Mouse (Mus musculus) left cerebral cortex, postnatal 25 days (tissue): ENCODE data around the gene Ap2a1. TPM values are rescaled to one million over a fixed set of nuclear protein-coding genes. Genes with fewer than 3 reads are reported as not detected.

Source experiments
- DNase-seq, 2 experiments: peaks; one replicate each; pipeline ENCODE4 v3.0.0; 2022; ENCODE audit warnings: low spot score in 2 of 2, mixed read lengths in 1 of 2
- intact Hi-C: fragments of 180-260 bp; cut with DNase I; formaldehyde crosslinking; loops from one replicate; pipeline ENCODE4 v1.15.1; 2025
- total RNA-seq, 2 experiments: library from RNA; stranded (reverse); gene quantifications; 2 replicates each; pipeline ENCODE4 v1.2.3; 2021

Ap2a1 gene
- total RNA-seq, 2 experiments from 2014 or later, result 325 to 334 TPM

DNA sequence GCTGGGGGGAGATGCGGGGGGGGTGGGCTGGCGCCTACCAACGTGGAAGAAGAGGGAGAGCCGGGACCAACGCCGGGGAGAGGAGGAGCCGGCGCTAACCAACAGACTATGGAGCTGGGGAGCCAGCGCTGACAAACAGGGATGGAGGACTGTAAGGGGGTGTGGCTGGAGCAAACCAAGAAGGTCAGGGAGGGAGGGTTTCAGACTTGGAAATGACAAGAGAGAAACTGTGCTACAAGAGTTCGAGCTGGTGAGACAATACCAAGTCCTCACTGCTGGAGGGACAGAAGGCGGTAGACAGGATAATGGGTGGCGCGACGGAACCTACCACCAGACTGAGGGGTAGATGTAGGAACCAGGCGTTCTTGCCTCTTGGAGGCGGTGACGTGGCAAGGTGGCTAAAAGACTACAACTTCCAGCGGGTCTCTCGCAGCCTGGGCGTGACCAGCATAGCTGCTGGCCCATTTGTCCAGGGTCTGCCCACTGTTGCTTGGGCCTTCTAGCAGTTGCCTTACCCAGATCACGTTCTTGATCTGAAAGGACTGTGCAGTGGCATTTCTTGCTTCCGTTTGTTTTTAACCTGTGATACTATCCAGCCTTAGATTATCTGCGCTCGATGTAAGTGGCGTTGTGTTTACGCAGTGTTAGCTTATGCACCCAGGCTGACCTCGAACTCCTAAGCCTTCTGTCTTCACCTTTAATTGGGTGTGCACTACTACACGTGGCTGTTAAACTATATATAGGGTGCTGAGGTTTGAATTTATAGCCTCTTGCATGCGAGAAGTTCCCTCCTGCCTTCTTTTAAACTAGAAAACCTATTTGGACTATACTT is 59.4 kb downstream of the Ap2a1 start, which contains the start of gene Ptov1:
TSS of gene Ptov1 (minus strand) at position 92 of the 832 bp plus-strand sequence.
- intact Hi-C loops, result loop anchor here (1.0 kb wide), 3 partner anchors 13 to 25 kb away; partner anchors contain the start of genes Med25 and Pnkp
- peak; percentile 94 to 99 for DNase-seq

DNA sequence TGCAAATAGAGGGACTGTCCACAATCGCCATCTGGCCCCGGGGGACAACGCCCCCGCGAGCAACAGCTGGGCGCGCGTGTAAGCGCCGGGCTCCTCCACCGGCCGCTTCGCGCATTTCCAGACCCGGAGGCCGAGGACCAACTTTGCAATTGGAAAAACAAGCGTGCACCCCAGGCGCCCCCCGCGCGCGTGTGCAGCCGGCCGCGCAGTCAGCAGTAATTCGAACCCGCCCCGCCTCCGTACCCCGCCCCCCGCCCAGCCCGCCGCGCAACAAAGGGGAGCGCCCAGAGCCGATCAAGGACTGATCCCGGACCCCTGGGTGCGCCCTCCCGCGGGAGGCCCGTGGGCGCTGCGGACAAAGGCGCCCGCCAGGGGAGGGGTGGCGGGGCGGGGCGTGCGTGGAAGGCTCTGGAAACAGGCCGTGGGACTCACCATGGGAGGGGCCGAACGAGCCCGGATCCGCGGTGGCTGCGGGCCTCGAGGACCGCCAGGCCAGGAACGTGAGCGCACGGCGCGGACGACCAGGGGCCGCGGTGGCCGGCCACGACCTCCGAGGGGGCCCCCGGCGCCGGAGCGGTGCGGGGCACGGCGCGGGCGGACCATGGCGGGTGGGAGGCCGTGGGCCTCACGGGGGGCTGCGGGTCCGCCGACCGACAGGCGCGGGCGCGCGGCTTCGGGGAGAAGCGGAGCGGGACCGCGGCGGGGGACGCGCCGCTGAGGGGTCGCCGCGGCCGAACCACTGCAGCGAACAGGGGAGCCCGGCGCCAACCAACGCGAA is 60.2 kb downstream of the Ap2a1 start:
- DNase-seq, result peak in 1 of 2 experiments; percentile 54
- intact Hi-C loops, result loop anchor here (1.0 kb wide), 2 partner anchors 12 to 26 kb away; partner anchors contain the start of gene Pnkp

DNA sequence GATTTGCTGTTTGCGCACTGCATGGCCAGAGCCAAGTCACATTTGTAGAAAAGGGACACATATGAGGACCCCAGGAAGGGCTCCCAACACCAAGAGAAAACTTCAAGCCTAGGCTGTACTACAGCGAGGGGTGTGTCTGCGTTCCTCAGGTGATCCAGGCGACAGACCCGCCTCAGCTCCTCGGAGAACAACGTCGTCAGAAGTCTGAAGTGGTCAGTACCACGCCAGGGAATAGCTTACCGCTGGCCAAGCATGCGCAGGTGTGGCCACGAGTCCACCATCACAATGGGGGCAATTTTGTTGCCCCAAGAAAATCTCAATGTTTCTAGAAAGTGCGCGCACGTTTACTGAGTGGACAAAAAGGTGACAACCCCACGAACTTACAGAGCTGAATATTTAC is 60.8 kb downstream of the Ap2a1 start:
- no peak for DNase-seq

DNA sequence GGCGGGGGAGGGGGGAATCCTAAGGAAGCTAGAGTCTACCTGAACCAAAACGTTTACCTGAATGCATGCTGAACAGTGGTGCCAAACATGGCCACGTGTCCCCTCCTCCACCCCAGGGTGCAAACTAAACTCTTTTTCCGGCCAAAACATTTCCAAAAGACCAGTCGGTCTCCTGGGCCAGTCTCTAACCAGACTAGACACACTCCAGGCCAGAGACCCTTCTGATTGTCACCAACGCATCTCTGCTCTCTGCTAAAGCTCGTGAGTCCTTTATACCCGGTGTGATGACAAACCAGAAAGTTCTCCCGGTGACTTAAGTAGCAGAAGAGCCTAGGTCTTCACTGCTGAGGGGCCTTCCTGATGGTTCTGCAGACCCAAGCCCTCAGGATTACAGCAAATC is 61.5 kb downstream of the Ap2a1 start:
- DNase-seq, result no peak
- intact Hi-C loops, result no loop called here

More for the DNA sequence above, 60.8 kb downstream of the Ap2a1 start:
- intact Hi-C loops, result no loop called here

DNA sequence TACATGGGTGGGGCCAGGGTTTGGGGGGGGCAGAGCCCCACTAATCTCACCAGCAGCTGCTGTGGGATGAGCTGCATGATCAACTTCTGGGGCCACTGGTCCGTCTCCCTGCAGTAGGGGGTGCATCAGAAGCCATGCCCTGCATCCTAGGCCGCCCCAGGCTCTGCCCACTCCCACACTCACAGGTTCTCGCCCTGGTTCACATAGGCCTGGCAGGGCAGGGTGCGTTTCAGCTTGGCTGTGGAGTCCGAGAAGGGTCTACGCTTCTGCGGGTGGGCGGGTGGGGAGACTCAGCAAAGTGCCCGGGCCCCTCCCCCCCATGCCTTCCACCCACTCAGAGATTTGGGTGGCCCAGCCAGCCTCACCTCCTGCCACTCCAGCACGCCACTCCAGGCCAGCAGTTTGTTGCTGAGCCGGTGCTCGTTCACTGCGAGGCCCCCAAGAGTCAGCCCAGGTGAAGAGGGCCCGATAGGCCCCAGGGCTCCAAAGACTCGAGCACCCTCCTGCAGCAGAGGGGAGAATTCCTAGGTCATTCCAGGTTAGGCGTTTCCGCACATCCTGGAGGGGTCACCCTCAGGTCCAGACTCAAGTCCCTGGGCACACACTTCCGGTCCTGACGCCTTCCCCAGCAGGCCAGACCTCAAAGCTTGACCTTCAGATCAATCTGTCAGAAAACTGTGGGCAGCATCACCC is 62.1 kb downstream of the Ap2a1 start:
- DNase-seq, result no peak
- intact Hi-C loops, result no loop called here

DNA sequence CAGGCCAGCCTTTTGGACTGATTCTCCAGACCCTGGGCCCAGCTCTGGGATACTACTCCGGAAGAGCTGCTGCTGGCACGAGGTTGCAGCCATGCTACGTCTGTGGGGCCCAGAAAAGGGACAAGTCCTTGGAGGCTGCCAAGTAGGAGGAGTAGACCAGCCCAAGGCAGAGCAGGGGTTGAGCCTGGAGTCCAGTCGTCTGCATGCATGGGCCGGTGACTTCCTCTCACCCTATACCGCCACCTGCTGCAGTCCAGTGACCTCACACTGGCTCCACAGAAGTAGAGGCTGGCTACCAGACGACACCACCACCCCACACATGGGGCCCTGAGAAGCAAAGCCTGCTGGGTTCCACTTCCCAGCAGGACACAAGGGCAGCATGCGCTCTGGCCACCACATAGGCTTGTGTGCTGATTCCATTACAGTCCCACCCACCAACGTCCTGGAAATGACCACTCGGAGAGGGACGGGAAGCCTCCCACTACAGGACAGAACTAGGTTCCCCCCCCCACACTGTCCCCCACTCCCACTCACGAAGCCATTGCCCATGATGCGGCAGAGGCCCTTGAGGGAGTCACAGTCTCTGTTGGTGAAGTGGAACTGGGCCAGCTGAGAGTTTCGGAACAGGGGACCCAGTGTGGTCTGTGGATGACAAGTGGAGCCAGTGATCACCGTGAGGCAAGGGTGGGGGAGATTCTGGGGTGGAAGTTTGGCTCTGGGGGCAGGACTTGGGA is 62.9 kb downstream of the Ap2a1 start:
- DNase-seq, result no peak
- intact Hi-C loops, result no loop called here

DNA sequence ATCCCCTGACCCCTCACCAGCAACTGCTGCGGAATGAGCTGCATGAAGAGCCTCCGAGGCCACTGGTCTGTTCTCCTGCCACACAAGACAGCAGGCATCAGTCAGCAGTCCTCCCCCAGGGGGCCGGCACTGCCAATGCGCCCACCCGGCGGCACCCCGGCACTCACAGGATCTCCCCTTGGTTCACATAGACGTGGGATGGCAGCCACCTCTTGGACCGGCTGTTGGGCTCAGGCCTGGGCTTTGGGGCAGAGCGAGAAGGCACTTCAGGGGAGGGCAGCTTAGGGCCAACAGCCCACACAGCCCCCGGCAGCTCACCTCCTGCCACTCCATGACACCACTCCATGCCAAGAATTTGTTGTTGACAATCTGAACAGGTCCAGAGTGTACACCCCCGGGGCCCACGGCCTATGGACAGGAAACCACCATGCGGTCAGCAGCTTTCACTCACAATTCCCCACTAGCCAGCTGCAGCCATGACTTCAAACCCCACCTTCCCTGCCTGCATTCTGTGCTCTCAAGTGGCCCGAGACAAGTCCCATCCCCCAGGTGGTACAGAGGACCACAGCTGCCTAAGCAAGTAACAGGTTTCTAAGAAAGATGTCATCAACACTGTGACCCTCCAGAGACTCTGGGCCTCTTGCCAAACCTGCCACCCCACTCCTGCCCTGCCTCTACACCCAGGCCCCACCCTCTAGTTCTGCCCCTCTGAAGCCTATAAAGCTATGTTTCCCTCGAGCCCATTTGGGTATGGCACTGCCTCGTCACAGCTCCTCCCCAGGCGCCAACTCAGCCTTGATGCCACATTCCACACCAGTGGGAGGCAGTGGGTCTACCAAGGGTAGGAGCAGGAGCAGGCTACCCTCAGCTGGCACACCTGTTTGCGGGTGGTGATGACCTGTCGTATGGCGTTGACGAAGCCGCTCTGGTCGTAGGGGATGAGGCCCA is 64.4 kb downstream of the Ap2a1 start:
- intact Hi-C loops, result no loop called here
- no peak for DNase-seq

DNA sequence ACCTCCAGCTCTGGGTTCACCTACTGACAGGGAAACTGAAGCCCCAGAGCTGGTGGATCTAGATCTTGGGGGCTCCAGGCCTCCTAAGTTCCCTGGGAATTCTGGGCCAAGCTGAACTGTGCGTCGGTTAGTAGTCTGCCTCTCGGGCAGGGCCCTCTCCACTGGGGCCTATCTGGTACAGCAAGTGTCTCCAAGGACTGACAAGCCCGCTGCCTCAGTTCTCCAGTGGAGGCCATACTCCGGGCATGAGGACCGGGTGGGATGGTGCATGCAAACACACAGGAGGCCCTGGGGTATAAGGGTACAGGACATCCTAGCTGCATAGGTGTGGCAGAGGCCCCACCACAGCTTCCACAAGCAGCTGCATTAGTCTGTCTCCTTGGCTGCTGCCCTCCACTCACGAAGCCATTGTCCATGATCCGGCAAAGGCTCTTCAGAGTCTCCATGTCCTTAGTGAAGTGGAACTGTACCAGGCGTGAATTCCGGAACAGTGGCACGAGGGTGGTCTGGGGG is 65.3 kb downstream of the Ap2a1 start:
- DNase-seq, result no peak
- intact Hi-C loops, result no loop called here

DNA sequence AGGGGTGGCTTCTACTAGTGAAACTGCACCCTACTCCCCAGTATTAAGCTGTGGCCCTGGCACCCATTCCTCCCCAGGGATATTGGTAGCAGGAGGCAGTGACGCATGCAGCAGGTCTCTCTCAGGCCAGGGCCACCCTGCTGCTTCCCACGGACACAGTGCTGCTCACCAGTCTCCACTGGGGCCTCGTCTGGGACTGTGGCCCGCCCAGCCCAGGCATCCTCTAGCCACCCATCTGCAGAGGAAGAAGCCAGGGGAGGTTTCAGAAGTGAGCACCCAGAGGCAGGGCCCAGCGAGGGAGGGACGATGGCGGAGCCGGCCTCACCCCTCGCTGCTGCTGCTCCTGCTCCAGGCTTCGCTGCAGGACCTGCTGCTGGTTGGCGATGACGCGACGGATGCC is 66.1 kb downstream of the Ap2a1 start:
- no peak for DNase-seq
- intact Hi-C loops, result no loop called here

DNA sequence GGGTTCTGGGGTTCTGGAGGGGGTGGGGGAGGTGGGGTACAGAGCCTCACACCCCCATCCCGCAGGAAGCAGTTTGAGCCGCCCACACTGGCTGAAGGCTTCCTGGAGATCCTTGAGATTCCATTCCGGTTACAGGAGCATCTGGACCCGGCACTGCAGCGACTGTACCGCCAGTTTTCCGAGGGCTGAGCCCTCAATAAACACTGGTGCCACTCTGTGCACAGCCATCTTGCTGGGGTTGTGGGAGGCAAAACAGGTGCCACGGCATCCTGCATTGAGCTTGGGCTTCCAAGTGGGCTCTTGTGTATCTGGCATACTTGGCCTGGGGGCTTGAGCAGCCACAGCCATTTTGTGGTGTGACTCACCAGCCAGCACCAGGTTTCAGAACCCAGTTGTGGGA is 66.9 kb downstream of the Ap2a1 start:
- intact Hi-C loops, result no loop called here
- no peak for DNase-seq

DNA sequence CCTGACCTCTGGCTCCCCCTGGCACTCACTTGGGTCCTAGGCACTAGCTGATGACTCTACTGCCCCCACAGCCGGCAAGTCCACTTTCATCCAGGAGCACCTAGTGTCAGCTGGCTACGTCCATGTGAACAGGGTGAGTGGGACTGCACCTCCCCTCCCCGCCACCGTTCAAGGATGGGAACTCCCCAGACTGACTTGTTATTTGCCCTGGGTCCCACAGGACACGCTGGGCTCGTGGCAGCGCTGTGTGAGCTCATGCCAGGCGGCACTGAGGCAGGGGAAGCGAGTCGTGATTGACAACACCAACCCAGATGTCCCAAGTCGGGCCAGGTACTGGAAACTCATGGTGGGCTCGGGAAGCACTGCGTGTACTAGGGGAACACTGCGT is 67.9 kb downstream of the Ap2a1 start:
- intact Hi-C loops, result no loop called here
- no peak for DNase-seq

DNA sequence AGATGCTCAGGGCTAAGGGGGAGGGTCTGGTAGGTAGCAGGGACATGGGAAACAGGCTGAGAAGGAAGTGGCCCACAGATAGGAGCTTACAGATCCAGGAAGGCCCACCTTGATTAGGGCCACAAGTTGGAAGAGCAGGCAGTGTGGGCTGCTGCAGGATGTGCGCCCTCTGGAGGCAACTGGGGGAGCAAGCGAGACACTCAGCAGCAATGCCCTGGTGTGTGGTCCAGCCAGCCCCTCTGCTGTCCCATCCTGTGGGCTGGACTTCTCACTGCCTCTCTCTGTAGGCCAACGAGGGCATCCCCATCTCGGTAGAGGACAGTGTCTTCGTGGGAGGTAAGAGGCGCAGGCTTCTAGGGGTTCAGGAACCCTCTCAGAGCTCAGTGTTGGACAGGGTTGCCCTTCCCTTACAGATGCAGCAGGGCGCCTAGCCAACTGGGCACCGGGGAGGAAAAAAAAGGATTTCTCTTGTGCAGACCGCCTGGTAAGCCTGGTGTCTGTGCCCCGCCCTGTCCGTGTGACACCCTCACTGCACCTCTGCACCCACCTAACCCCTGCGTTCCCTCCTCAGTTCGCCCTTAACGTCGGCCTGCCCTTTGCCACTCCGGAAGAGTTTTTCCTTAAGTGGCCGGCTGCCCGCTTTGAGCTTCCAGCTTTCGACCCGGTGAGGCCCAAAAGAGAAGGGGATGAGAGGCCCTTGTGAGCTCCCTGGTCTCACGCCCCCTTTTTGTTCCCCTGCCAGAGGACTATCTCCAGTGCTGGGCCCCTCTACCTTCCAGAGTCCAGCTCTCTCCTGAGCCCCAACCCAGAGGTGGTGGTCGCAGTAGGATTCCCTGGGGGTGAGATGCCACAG is 68.5 kb downstream of the Ap2a1 start:
- peak in 1 of 2 experiments; percentile 57 for DNase-seq
- intact Hi-C loops, result no loop called here

DNA sequence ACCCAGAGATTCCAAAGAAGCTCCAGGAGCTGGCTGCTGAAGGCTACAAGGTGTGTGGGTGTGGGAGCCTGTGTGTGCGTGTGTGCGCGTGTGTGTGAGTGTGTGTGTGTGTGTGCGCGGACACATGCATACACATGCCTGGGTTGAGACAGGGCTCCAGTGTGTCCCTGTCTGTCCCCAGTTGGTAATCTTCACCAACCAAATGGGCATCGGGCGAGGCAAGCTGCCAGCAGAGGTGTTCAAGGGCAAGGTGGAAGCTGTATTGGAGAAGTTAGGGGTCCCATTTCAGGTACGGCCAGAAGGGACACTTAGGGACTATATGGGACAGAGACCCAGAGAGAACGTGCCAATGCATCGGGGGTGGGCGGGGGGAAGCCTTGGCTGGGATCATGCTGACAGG is 69.4 kb downstream of the Ap2a1 start:
- intact Hi-C loops, result no loop called here
- no peak for DNase-seq

DNA sequence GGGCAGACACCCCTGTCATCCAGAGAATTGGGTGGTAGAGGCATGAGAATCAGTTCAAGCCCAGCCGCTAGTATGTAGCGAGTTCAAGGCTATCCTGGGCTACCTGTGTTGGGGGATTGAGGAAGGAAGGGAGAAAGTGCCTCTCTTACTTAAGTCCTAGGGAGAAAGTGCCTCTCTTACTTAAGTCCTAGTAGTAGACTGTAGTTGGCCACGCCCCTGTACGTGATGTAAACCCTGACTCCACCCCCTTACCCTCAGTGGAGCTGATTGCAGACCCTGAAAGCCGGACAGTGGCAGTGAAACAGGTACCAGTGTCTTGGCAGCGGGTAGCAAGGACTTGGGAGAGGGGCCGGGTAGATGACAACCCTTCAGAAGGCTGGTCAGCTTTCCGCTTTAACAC is 71.4 kb downstream of the Ap2a1 start:
- DNase-seq, result no peak
- intact Hi-C loops, result loop anchor here (1.0 kb wide), 1 partner anchor 11 kb away; the partner anchor contains the start of gene Ptov1

DNA sequence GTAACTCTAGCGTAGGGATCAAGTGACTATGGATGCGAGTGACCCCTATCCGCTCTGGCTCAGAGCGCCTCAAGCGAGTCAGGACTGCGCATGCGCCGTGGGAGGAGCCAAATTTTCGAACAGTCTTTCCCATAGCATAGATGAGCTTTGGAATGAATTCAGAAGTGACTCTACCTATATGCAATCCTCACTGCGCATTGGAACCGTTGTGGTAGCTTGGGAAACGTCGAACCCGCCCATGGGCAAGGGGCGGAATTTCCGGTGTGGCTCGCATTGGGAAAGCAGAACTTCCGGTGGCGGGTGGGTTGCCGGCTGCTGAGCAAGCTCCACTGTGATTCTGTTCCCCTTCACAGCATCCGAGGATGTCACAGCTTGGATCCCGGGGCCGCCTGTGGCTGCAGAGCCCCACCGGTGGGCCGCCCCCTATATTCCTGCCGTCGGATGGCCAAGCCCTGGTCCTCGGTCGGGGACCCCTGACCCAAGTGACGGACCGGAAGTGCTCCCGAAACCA is 72.2 kb downstream of the Ap2a1 start, which contains the start of gene Pnkp:
TSS of gene Pnkp (plus strand) at position 98 of the 511 bp plus-strand sequence.
- intact Hi-C loops, result loop anchor here (1.0 kb wide), 1 partner anchor 12 kb away; the partner anchor contains the start of gene Ptov1
- DNase-seq, result peak; percentile 92 to 97

DNA sequence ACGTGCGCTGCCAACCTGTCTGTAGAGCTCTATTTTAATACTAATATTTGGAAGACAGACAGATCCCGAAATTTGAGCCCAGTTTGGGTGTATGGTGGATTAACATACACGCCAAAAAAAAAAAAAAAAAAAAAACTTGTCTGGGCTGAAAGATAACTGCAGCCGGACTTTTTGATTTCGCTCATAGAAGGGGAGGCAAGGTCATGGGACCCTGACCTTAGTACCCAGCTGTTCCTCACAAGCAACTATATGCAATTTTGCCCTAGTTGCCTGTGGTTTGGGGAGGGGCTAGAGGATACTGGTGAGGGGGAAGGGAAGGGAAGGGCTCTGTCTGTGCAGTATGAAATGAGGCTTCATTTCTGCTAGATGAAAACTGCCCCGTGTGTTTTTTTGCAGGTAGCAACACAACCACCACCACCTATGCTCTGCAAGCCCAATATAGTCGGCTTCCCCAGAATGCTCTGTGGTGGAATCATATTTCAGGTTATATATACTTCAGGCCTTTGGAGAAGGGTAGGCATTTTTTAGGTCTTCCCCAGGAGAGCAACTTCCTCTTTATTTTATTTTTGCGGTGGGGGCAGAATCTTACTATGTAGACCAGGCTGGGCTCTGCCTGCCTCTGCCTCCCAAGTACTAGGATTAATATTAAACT is 72.9 kb downstream of the Ap2a1 start:
- no peak for DNase-seq
- intact Hi-C loops, result no loop called here
